Mouse (Mus musculus): ENCODE measurements at regions not wholly inside any gene's neighbourhood (a gene's known extent, or its start where the extent isn't known, plus 50 kb on each side); places are given as distances from the start of the nearest gene placed in this dataset.

GRCm38 (mm10) chr5:67532756-67533255 lies 74.9 kb upstream of the Shisa3 start:
- H3K27me3 ChIP-seq (ENCODE audit: control insufficient read depth, insufficient read depth, low read depth, low read length), result no peaks in the 10 kb centered on the region
- WGBS, result 11% methylated on average over 15 of the region's 15 CpGs
- peaks cover 4% of the 10 kb centered on the region; the same call in 1 of the 2 replicates for H3K4me1 ChIP-seq (ENCODE audit: control insufficient read depth, insufficient read depth, low read length)
- no peak overlapping the region for H3K27ac ChIP-seq (ENCODE audit: low read length)
- peak overlapping the region; percentile 30 for H3K4me3 ChIP-seq (ENCODE audit: low read depth, low read length)
- no peaks in the 10 kb centered on the region for H3K36me3 ChIP-seq (ENCODE audit: control insufficient read depth, insufficient read depth, low read length)
- no peaks in the 10 kb centered on the region for H3K9me3 ChIP-seq (replicated peaks; ENCODE audit: control insufficient read depth, low read length, poor library complexity, severe bottlenecking)
- H3K4me2 ChIP-seq (ENCODE audit: low read length), result peak overlapping the region; percentile 54
- ATAC-seq, result peak; percentile 65
- H3K9ac ChIP-seq (ENCODE audit: low read depth, low read length), result peak overlapping the region; percentile 33; the same call in 1 of the 2 replicates

DNA sequence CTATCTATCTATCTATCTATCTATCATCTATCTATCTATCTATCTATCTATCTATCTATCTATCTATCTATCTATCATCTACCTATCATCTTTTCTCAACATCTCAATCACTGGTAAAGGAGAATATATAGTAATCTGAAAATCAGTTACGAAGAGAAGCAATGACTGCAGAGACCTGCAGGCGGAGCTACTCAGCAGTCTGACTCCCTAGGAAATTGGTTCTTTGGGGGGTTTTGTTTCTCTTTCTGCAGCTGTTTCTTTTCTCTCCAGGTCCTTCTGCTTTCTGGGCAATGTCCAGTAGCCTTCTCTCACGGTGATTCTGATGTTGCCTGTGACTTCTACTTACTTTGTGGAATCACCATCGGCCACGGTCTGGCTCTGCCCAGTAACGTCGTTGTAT lies 73.6 kb upstream of the Shisa3 start:
- no peak overlapping the region for H3K9ac ChIP-seq (ENCODE audit: low read depth, low read length)
- no peak overlapping the region for H3K27ac ChIP-seq (ENCODE audit: low read length)
- H3K27me3 ChIP-seq (ENCODE audit: control insufficient read depth, insufficient read depth, low read depth, low read length), result no peaks in the 10 kb centered on the region
- no peaks in the 10 kb centered on the region for H3K36me3 ChIP-seq (ENCODE audit: control insufficient read depth, insufficient read depth, low read length)
- no peak overlapping the region for H3K4me3 ChIP-seq (ENCODE audit: low read depth, low read length)
- H3K4me2 ChIP-seq (ENCODE audit: low read length), result no peak overlapping the region
- no peak for ATAC-seq
- peaks cover 4% of the 10 kb centered on the region; the same call in 1 of the 2 replicates for H3K4me1 ChIP-seq (ENCODE audit: control insufficient read depth, insufficient read depth, low read length)
- no peaks in the 10 kb centered on the region for H3K9me3 ChIP-seq (replicated peaks; ENCODE audit: control insufficient read depth, low read length, poor library complexity, severe bottlenecking)
- WGBS, result 87% methylated on average over 7 of the region's 7 CpGs

DNA sequence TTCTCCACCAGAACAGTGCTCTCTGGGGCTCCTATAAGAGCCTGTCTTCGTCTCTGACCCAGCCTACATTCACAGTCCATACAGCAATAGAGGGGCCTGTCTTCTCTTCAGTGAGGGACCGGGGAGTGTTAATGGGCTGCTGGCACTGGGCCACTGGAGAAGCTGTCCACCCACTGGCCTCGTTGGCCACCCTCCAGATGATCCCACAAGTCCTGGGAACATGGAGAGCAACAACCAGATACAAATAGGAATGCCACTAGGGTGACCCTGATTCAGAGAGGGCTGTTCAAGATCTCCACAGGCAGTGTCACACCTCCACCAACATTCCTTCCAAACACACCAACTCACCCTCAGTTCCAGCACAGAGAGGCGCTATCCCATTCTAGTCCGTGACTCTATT lies 69.7 kb upstream of the Shisa3 start:
- Histone ChIP-seq H3K27ac (ENCODE audit: low read length) (no peak overlapping the region), H3K27me3 (ENCODE audit: control insufficient read depth, insufficient read depth, low read depth, low read length) (no peaks in the 10 kb centered on the region), H3K9ac (ENCODE audit: low read depth, low read length) (no peak overlapping the region), H3K9me3 (replicated peaks; ENCODE audit: control insufficient read depth, low read length, poor library complexity, severe bottlenecking) (no peaks in the 10 kb centered on the region), H3K4me3 (ENCODE audit: low read depth, low read length) (no peak overlapping the region), H3K36me3 (ENCODE audit: control insufficient read depth, insufficient read depth, low read length) (no peaks in the 10 kb centered on the region), H3K4me1 (ENCODE audit: control insufficient read depth, insufficient read depth, low read length) (peaks cover under 1% of the 10 kb centered on the region; the same call in 1 of the 2 replicates), H3K4me2 (ENCODE audit: low read length) (no peak overlapping the region)
- WGBS, result 73% methylated on average over 5 of the region's 5 CpGs
- ATAC-seq, result no peak

DNA sequence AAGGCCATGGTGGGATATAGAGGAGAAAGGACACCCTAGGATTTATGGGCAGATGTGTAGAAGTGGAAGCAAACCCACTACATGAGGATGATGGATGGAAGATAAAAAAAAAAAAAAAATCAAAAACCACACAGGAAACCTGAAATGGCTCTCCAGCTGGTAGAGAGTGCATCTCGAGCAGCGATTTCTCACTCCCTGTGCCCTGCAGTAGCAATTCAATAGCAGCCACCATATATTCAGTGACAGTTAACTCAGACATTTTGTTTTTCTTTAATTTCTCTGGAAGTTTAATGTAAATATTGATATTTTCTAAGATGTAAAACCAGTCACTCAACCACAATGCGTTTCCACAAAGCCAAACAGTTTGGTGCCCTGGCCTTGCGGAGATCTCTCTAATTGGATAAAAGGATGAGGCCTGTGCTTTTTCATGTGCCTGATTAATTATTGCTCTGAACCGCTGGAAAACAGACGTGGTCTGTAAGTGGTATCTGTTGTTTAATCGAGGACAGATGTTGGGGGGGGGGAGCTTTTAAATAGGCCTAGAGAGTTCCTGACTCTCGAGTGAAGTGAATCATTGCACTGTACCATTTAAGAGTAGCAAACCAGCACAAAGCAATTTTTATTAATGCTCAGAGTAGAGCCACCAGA lies 68.0 kb upstream of the Shisa3 start:
- H3K4me2 ChIP-seq (ENCODE audit: low read length), result no peak overlapping the region
- H3K27ac ChIP-seq (ENCODE audit: low read length), result no peak overlapping the region
- no peak for ATAC-seq
- H3K36me3 ChIP-seq (ENCODE audit: control insufficient read depth, insufficient read depth, low read length), result no peaks in the 10 kb centered on the region
- no peaks in the 10 kb centered on the region for H3K9me3 ChIP-seq (replicated peaks; ENCODE audit: control insufficient read depth, low read length, poor library complexity, severe bottlenecking)
- no peaks in the 10 kb centered on the region for H3K4me1 ChIP-seq (ENCODE audit: control insufficient read depth, insufficient read depth, low read length)
- no peak overlapping the region for H3K9ac ChIP-seq (ENCODE audit: low read depth, low read length)
- WGBS, result 71% methylated on average over 8 of the region's 8 CpGs
- H3K4me3 ChIP-seq (ENCODE audit: low read depth, low read length), result no peak overlapping the region
- no peaks in the 10 kb centered on the region for H3K27me3 ChIP-seq (ENCODE audit: control insufficient read depth, insufficient read depth, low read depth, low read length)

GRCm38 (mm10) chr5:67541867-67542266 lies 65.8 kb upstream of the Shisa3 start:
- H3K4me2 ChIP-seq (ENCODE audit: low read length), result no peak overlapping the region
- no peak for ATAC-seq
- WGBS, result 72% methylated on average over 3 of the region's 3 CpGs

DNA sequence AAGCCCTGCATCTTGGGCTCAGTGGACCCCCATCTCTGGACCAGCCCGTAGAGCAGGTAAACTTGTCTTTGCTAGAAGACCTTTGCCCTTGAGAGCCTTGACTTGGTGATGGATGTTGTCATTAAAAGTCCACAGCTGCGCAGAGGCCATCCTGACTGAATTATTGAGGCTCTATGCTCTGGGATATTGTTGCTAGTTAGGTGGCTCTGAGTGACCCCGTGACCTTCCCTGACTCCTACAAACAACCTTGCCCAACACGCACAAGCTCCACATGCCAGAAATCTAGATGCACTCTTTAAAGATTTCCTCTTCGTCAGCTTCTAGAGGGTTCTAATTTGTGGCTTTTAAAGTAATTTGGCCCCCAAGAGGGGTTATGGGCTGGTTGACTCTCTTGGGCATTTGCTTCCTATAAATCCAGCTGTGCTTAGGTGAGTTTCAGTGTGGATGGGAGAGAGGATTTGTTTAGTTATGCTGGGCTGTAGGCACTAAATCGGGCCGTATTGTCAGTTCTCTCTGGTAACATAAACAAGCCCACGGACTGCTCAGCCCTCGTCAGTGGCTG lies 63.6 kb upstream of the Shisa3 start:
- Histone ChIP-seq H3K36me3 (ENCODE audit: control insufficient read depth, insufficient read depth, low read length) (no peaks in the 10 kb centered on the region), H3K4me2 (ENCODE audit: low read length) (no peak overlapping the region), H3K4me1 (ENCODE audit: control insufficient read depth, insufficient read depth, low read length) (no peaks in the 10 kb centered on the region), H3K4me3 (ENCODE audit: low read depth, low read length) (no peak overlapping the region), H3K27me3 (ENCODE audit: control insufficient read depth, insufficient read depth, low read depth, low read length) (no peaks in the 10 kb centered on the region), H3K9me3 (replicated peaks; ENCODE audit: control insufficient read depth, low read length, poor library complexity, severe bottlenecking) (no peaks in the 10 kb centered on the region), H3K9ac (ENCODE audit: low read depth, low read length) (no peak overlapping the region), H3K27ac (ENCODE audit: low read length) (no peak overlapping the region)
- WGBS, result 89% methylated on average over 9 of the region's 9 CpGs
- no peak for ATAC-seq

More at GRCm38 (mm10) chr5:67541867-67542266, 65.8 kb upstream of the Shisa3 start:
- Histone ChIP-seq H3K36me3 (ENCODE audit: control insufficient read depth, insufficient read depth, low read length) (no peaks in the 10 kb centered on the region), H3K27me3 (ENCODE audit: control insufficient read depth, insufficient read depth, low read depth, low read length) (no peaks in the 10 kb centered on the region), H3K27ac (ENCODE audit: low read length) (no peak overlapping the region), H3K4me1 (ENCODE audit: control insufficient read depth, insufficient read depth, low read length) (no peaks in the 10 kb centered on the region), H3K9ac (ENCODE audit: low read depth, low read length) (no peak overlapping the region), H3K4me3 (ENCODE audit: low read depth, low read length) (no peak overlapping the region), H3K9me3 (replicated peaks; ENCODE audit: control insufficient read depth, low read length, poor library complexity, severe bottlenecking) (no peaks in the 10 kb centered on the region)

DNA sequence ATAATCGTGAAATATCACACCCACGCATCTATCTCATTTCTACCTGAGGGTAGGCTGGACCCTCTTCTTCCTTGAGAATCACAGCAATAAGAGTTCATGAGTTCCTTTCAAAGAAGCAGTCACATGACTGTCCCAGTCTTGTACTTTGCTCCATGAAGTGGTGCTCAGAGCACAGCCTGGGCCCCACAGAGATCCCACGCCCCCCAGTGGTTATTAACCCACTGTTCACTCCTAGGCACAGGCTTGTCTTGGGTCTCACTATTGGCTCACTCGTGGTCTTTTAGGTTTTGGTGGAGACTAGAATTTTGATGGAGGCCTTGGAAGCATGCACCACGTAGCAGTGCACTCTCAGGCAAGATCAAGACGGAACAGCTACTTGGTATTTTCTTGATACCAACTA lies 57.4 kb upstream of the Shisa3 start:
- ATAC-seq, result no peak

DNA sequence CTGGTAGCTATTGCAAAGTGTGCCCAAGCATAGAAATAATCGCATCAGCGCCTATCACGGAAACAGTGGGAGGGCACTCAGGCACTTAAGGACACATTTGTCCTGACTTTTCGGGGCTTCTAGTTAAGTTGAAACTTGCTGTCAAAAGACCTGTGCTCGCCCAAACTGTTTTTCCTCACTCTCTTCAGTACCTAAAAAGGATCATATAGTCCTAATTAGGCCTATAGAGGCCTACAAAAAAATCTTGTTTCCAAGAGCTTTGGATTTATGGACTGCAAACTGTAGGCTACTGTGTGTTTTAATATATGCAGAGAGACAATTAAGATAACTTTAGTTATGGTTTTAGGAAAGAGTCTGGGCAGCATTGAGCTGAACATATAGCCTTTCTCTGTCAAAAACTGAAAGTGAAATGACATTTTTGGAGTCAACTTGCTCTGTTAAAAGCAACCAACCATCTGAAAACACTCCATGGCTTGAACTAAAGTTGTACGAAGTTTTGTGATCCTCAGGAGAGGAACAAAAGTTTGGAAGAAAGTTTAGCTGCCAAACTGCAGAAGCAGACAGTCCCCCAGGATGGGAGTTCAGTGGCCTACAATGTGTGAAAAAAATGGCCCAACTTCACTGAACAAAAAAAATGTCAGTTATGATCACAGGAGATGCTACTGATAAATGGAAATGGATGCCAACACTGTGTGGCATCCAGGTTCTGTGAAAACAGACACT lies 55.9 kb upstream of the Shisa3 start:
- H3K9me3 ChIP-seq (replicated peaks; ENCODE audit: control insufficient read depth, low read length, poor library complexity, severe bottlenecking), result no peaks in the 10 kb centered on the region
- no peaks in the 10 kb centered on the region for H3K27me3 ChIP-seq (ENCODE audit: control insufficient read depth, insufficient read depth, low read depth, low read length)
- H3K4me2 ChIP-seq (ENCODE audit: low read length), result no peak overlapping the region
- H3K4me3 ChIP-seq (ENCODE audit: low read depth, low read length), result no peak overlapping the region
- H3K9ac ChIP-seq (ENCODE audit: low read depth, low read length), result no peak overlapping the region
- no peak for ATAC-seq
- WGBS, result 82% methylated on average over 6 of the region's 6 CpGs
- no peaks in the 10 kb centered on the region for H3K36me3 ChIP-seq (ENCODE audit: control insufficient read depth, insufficient read depth, low read length)
- no peak overlapping the region for H3K27ac ChIP-seq (ENCODE audit: low read length)
- no peaks in the 10 kb centered on the region for H3K4me1 ChIP-seq (ENCODE audit: control insufficient read depth, insufficient read depth, low read length)

More for the DNA sequence above, 57.4 kb upstream of the Shisa3 start:
- Histone ChIP-seq H3K9ac (ENCODE audit: low read depth, low read length) (no peak overlapping the region), H3K4me2 (ENCODE audit: low read length) (no peak overlapping the region), H3K4me1 (ENCODE audit: control insufficient read depth, insufficient read depth, low read length) (no peaks in the 10 kb centered on the region), H3K36me3 (ENCODE audit: control insufficient read depth, insufficient read depth, low read length) (no peaks in the 10 kb centered on the region), H3K27ac (ENCODE audit: low read length) (no peak overlapping the region), H3K4me3 (ENCODE audit: low read depth, low read length) (no peak overlapping the region), H3K27me3 (ENCODE audit: control insufficient read depth, insufficient read depth, low read depth, low read length) (no peaks in the 10 kb centered on the region), H3K9me3 (replicated peaks; ENCODE audit: control insufficient read depth, low read length, poor library complexity, severe bottlenecking) (no peaks in the 10 kb centered on the region)
- 85% methylated on average over 6 of the region's 6 CpGs for WGBS

GRCm38 (mm10) chr5:67552865-67553264 lies 54.8 kb upstream of the Shisa3 start:
- no peak overlapping the region for H3K27ac ChIP-seq (ENCODE audit: low read length)
- no peaks in the 10 kb centered on the region for H3K36me3 ChIP-seq (ENCODE audit: control insufficient read depth, insufficient read depth, low read length)
- no peaks in the 10 kb centered on the region for H3K4me1 ChIP-seq (ENCODE audit: control insufficient read depth, insufficient read depth, low read length)
- no peaks in the 10 kb centered on the region for H3K9me3 ChIP-seq (replicated peaks; ENCODE audit: control insufficient read depth, low read length, poor library complexity, severe bottlenecking)
- H3K9ac ChIP-seq (ENCODE audit: low read depth, low read length), result no peak overlapping the region
- no peak overlapping the region for H3K4me2 ChIP-seq (ENCODE audit: low read length)
- WGBS, result 94% methylated on average over 2 of the region's 2 CpGs
- H3K4me3 ChIP-seq (ENCODE audit: low read depth, low read length), result no peak overlapping the region
- ATAC-seq, result no peak
- H3K27me3 ChIP-seq (ENCODE audit: control insufficient read depth, insufficient read depth, low read depth, low read length), result no peaks in the 10 kb centered on the region

Measured in midbrain, embryonic 16.5 days (tissue).